Mouse (Mus musculus): Measurements from ENCODE around the gene Fsd1. TPM values are rescaled to one million over a fixed set of nuclear protein-coding genes. Genes with fewer than 3 reads are reported as not detected.
A peak's percentile ranks its signal among the peaks of the same experiment; 100 is the strongest.

Gene Fsd1
- polyA plus RNA-seq, 1 experiment from 2014 or later, result 42.4 TPM

GRCm38 (mm10) chr17:55964496-55964895 is 21.8 kb upstream of the Fsd1 start:
- H3K27me3 ChIP-seq, result no peaks in the 10 kb centered on the region
- WGBS, result 90% methylated on average over 10 of the region's 10 CpGs
- H3K36me3 ChIP-seq, result peaks cover 75% of the 10 kb centered on the region
- H3K9me3 ChIP-seq, result no peaks in the 10 kb centered on the region
- no peak overlapping the region for H3K27ac ChIP-seq
- no peak for ATAC-seq (ENCODE audit: insufficient number of reproducible peaks, insufficient read depth, low FRiP score, low TSS enrichment, low read depth)
- peaks cover 5% of the 10 kb centered on the region for H3K4me1 ChIP-seq (replicated peaks)
- H3K4me3 ChIP-seq (replicated peaks), result no peak overlapping the region
- no peak overlapping the region for H3K9ac ChIP-seq (replicated peaks)
- no peak overlapping the region for H3K4me2 ChIP-seq

- Histone ChIP-seq H3K4me3 (replicated peaks) (no peak overlapping the region), H3K4me1 (replicated peaks) (no peaks in the 10 kb centered on the region; the same call in 1 of the 2 replicates), H3K27me3 (no peaks in the 10 kb centered on the region), H3K27ac (no peak overlapping the region), H3K9ac (replicated peaks) (no peak overlapping the region), H3K36me3 (peaks cover 75% of the 10 kb centered on the region), H3K9me3 (no peaks in the 10 kb centered on the region), H3K4me2 (no peak overlapping the region)
- 81% methylated on average over 9 of the region's 9 CpGs for WGBS
- ATAC-seq (ENCODE audit: insufficient number of reproducible peaks, insufficient read depth, low FRiP score, low TSS enrichment, low read depth), result no peak
Measured at GRCm38 (mm10) chr17:55964996-55965395, 21.3 kb upstream of the Fsd1 start.

DNA sequence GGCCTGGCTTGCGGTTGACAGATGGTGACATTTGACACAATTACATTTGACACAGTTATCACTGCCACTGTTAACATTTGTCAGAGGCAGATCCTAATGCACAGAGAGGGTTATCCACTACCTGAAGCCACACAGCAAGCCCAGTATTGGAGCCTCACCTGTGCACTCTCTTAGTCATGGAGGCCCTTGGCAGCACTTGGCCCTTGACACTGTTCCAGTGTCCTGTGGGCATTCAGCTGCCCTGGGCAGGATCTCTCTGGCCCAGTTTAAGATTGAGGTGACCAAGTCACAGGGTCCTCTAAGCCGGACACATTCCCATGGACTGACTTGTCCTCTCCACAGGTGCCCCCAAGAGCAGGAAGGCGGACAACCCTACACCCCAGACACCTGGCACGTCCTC is 19.1 kb upstream of the Fsd1 start:
- H3K27me3 ChIP-seq, result peaks cover 5% of the 10 kb centered on the region; the same call in 1 of the 2 replicates
- H3K4me2 ChIP-seq, result no peak overlapping the region
- no peaks in the 10 kb centered on the region for H3K9me3 ChIP-seq
- no peak for ATAC-seq (ENCODE audit: insufficient number of reproducible peaks, insufficient read depth, low FRiP score, low TSS enrichment, low read depth)
- no peak overlapping the region for H3K9ac ChIP-seq (replicated peaks)
- peaks cover 59% of the 10 kb centered on the region for H3K36me3 ChIP-seq
- H3K4me3 ChIP-seq (replicated peaks), result no peak overlapping the region
- 93% methylated on average over 4 of the region's 4 CpGs for WGBS
- H3K4me1 ChIP-seq (replicated peaks), result peaks cover 12% of the 10 kb centered on the region
- no peak overlapping the region for H3K27ac ChIP-seq

GRCm38 (mm10) chr17:55968210-55968609 is 18.1 kb upstream of the Fsd1 start:
- 69% methylated on average over 7 of the region's 7 CpGs for WGBS
- H3K27me3 ChIP-seq, result peaks cover 5% of the 10 kb centered on the region; the same call in 1 of the 2 replicates
- no peak overlapping the region for H3K27ac ChIP-seq
- peaks cover 57% of the 10 kb centered on the region for H3K36me3 ChIP-seq
- ATAC-seq (ENCODE audit: insufficient number of reproducible peaks, insufficient read depth, low FRiP score, low TSS enrichment, low read depth), result no peak
- H3K9me3 ChIP-seq, result no peaks in the 10 kb centered on the region
- no peak overlapping the region for H3K4me3 ChIP-seq (replicated peaks)
- no peak overlapping the region for H3K9ac ChIP-seq (replicated peaks)
- no peak overlapping the region for H3K4me2 ChIP-seq
- peaks cover 12% of the 10 kb centered on the region for H3K4me1 ChIP-seq (replicated peaks)

GRCm38 (mm10) chr17:55969560-55969959 is 16.7 kb upstream of the Fsd1 start:
- peak overlapping the region; percentile 83 for H3K4me2 ChIP-seq
- peaks cover 12% of the 10 kb centered on the region for H3K4me1 ChIP-seq (replicated peaks)
- peaks cover 55% of the 10 kb centered on the region for H3K36me3 ChIP-seq
- peaks cover 5% of the 10 kb centered on the region; the same call in 1 of the 2 replicates for H3K27me3 ChIP-seq
- peak overlapping the region; percentile 63 for H3K4me3 ChIP-seq (replicated peaks)
- 53% methylated on average over 14 of the region's 14 CpGs for WGBS
- no peak for ATAC-seq (ENCODE audit: insufficient number of reproducible peaks, insufficient read depth, low FRiP score, low TSS enrichment, low read depth)
- no peak overlapping the region for H3K27ac ChIP-seq
- no peak overlapping the region for H3K9ac ChIP-seq (replicated peaks)
- H3K9me3 ChIP-seq, result no peaks in the 10 kb centered on the region

GRCm38 (mm10) chr17:55969966-55970891 is 16.1 kb upstream of the Fsd1 start, which contains the start of gene Shd:
Gene Shd (plus strand): TSS chr17:55970467.
- Histone ChIP-seq H3K27ac (no peak within 1 kb of the TSS; the same call in 1 of the 2 replicates), H3K9ac (replicated peaks) (peak within 1 kb of the TSS; percentile 78), H3K27me3 (peaks cover 5% of the 10 kb centered on the region; the same call in 1 of the 2 replicates), H3K4me3 (replicated peaks) (peak within 1 kb of the TSS; percentile 63), H3K36me3 (peaks cover 50% of the 10 kb centered on the region), H3K9me3 (no peaks in the 10 kb centered on the region), H3K4me1 (replicated peaks) (peaks cover 12% of the 10 kb centered on the region), H3K4me2 (peak within 1 kb of the TSS; percentile 83)
- WGBS, result 8% methylated on average over 55 of the region's 55 CpGs
- no peak for ATAC-seq (ENCODE audit: insufficient number of reproducible peaks, insufficient read depth, low FRiP score, low TSS enrichment, low read depth)

GRCm38 (mm10) chr17:55971453-55971852 is 14.9 kb upstream of the Fsd1 start:
- H3K27me3 ChIP-seq, result peaks cover 5% of the 10 kb centered on the region; the same call in 1 of the 2 replicates
- no peak overlapping the region for H3K27ac ChIP-seq
- peak overlapping the region; percentile 78; the same call in 1 of the 2 replicates for H3K9ac ChIP-seq (replicated peaks)
- peak overlapping the region; percentile 83 for H3K4me2 ChIP-seq
- H3K4me3 ChIP-seq (replicated peaks), result peak overlapping the region; percentile 63
- ATAC-seq (ENCODE audit: insufficient number of reproducible peaks, insufficient read depth, low FRiP score, low TSS enrichment, low read depth), result no peak
- no peaks in the 10 kb centered on the region for H3K9me3 ChIP-seq
- WGBS, result 22% methylated on average over 22 of the region's 22 CpGs
- H3K4me1 ChIP-seq (replicated peaks), result peaks cover 15% of the 10 kb centered on the region
- H3K36me3 ChIP-seq, result peaks cover 45% of the 10 kb centered on the region

DNA sequence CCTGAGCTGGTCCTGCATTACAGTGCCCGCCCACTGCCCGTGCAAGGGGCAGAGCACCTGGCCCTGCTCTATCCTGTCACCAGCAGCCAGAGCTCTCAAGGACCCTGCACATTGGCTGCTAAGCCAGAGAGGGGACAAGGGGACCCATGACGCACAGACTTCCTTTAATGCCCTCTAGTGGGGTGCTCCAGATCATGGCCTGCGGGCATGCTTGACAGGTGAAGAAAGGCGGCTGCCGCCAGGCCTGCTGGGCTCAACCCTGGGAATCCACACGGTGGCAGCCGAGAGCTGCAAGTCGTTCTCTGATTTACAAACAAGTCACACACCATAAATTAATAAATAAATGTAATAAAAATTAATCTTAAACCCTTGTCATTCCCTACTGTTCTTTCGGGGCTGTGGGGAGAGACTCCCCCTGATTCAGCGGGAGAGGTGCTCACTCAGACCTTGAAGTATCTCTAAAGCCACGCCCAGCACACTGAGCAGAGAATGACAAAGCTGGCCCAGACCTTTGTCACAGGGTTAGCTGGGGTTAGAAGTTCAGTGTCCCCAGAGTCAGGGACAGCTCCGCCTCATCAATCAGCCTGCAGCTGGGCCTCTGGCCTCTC is 9.9 kb upstream of the Fsd1 start:
- Histone ChIP-seq H3K4me1 (replicated peaks) (peaks cover 6% of the 10 kb centered on the region), H3K4me2 (no peak overlapping the region), H3K36me3 (peaks cover 24% of the 10 kb centered on the region), H3K27ac (no peak overlapping the region), H3K27me3 (peaks cover 2% of the 10 kb centered on the region; the same call in 1 of the 2 replicates), H3K9ac (replicated peaks) (no peak overlapping the region), H3K9me3 (no peaks in the 10 kb centered on the region; the same call in 1 of the 2 replicates), H3K4me3 (replicated peaks) (no peak overlapping the region)
- peak; percentile 43 for ATAC-seq (ENCODE audit: insufficient number of reproducible peaks, insufficient read depth, low FRiP score, low TSS enrichment, low read depth)
- WGBS, result 19% methylated on average over 13 of the region's 13 CpGs

DNA sequence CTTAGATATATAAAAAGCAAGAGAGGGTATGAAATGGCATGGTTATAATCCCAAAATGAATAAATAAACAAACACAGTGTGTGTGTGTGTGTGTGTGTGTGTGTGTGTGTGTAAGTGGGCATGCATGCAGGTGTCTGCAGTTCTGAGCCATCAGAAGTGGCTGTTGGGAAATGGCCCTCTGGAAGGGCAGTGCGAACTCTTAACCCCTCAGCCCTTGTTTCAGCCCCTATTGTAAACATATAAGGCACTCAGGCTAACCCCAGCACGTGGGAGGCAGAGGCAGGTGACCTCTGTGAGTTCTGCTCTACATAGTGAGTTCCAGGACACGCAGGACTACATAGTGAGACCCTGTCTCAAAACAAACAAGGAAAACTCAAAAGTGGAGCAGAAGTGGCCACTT is 9.0 kb upstream of the Fsd1 start:
- Histone ChIP-seq H3K4me1 (replicated peaks) (0 out of 2 replicates have a peak, but pooled peaks cover 3% of the 10 kb centered on the region), H3K9me3 (no peaks in the 10 kb centered on the region; the same call in 1 of the 2 replicates), H3K36me3 (peaks cover 24% of the 10 kb centered on the region), H3K27ac (no peak overlapping the region), H3K4me2 (no peak overlapping the region), H3K27me3 (no peaks in the 10 kb centered on the region), H3K9ac (replicated peaks) (no peak overlapping the region), H3K4me3 (replicated peaks) (no peak overlapping the region)
- 53% methylated on average over 3 of the region's 3 CpGs for WGBS
- ATAC-seq (ENCODE audit: insufficient number of reproducible peaks, insufficient read depth, low FRiP score, low TSS enrichment, low read depth), result no peak

GRCm38 (mm10) chr17:55990278-55990898 is 4.1 kb downstream of the Fsd1 start:
- no peak overlapping the region for H3K4me3 ChIP-seq (replicated peaks)
- peaks cover 54% of the 10 kb centered on the region for H3K36me3 ChIP-seq
- no peak overlapping the region for H3K4me2 ChIP-seq
- H3K4me1 ChIP-seq (replicated peaks), result peaks cover 9% of the 10 kb centered on the region
- WGBS, result 79% methylated on average over 8 of the region's 8 CpGs
- no peak overlapping the region for H3K9ac ChIP-seq (replicated peaks)
- H3K27ac ChIP-seq, result no peak overlapping the region
- H3K9me3 ChIP-seq, result no peaks in the 10 kb centered on the region
- 0 out of 2 replicates have a peak, but pooled peaks have one; percentile 4 for ATAC-seq (ENCODE audit: insufficient number of reproducible peaks, insufficient read depth, low FRiP score, low TSS enrichment, low read depth)
- H3K27me3 ChIP-seq, result no peaks in the 10 kb centered on the region

DNA sequence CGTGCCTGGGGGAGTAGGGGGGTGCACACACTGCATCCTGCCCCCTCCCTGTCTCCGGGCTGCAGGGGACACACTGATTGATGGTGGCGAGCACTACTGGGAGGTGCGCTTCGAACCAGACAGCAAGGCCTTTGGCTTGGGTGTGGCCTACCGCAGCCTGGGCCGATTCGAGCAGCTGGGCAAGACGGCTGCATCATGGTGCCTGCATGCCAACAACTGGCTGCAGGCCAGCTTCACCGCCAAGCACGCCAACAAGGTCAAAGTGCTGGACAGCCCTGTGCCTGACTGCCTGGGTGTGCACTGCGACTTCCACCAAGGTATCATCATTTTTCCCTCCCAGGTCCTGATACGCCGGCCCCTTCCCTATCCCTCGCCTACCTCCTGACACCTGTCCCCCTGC is 9.7 kb downstream of the Fsd1 start:
- no peak overlapping the region for H3K9ac ChIP-seq (replicated peaks)
- H3K27me3 ChIP-seq, result peaks cover 18% of the 10 kb centered on the region
- no peaks in the 10 kb centered on the region for H3K9me3 ChIP-seq
- H3K4me3 ChIP-seq (replicated peaks), result no peak overlapping the region
- no peak overlapping the region for H3K4me2 ChIP-seq
- H3K4me1 ChIP-seq (replicated peaks), result no peaks in the 10 kb centered on the region
- WGBS, result 87% methylated on average over 15 of the region's 15 CpGs
- ATAC-seq (ENCODE audit: insufficient number of reproducible peaks, insufficient read depth, low FRiP score, low TSS enrichment, low read depth), result no peak
- peaks cover 54% of the 10 kb centered on the region for H3K36me3 ChIP-seq
- H3K27ac ChIP-seq, result no peak overlapping the region
